Mouse (Mus musculus) cortical plate, adult 2 months (tissue): ENCODE results near the gene Nfib.

ENCODE experiments used
- CTCF ChIP-seq: fragments of 200-500 bp; IDR thresholded peaks from 2 replicates; pipeline ENCODE4 v1.5.1; 2011; ENCODE audit warnings: mild to moderate bottlenecking, control low read depth, low read length; ENCODE audit not compliant: insufficient read depth; ENCODE audit errors: extremely low read depth
- POLR2A ChIP-seq: fragments of 200-500 bp; IDR thresholded peaks from 2 replicates; pipeline ENCODE4 v1.6.1; 2011; ENCODE audit warnings: mild to moderate bottlenecking, low read length, control low read depth; ENCODE audit not compliant: insufficient read depth; ENCODE audit errors: extremely low read depth

GRCm38 (mm10) chr4:82641066-82641680 is 64.4 kb downstream of the Nfib start:
- TF ChIP-seq CTCF = no peak
- TF ChIP-seq POLR2A = no peak
